Mouse (Mus musculus) liver, embryonic 14.5 days (tissue): Measurements from ENCODE around the gene Mafk.
"Not testable (repeated sequence)": the region's sequence is repeated elsewhere in the genome, so short reads cannot be mapped to it uniquely, and the experiment has no call there.

ENCODE experiments used
- CTCF ChIP-seq: IDR thresholded peaks from 2 replicates; pipeline ENCODE4 v1.5.1; 2016; ENCODE audit warnings: antibody characterized with exemption, low read depth, control low read depth
- EP300 ChIP-seq: IDR thresholded peaks from 2 replicates; pipeline ENCODE4 v1.6.1; 2016; ENCODE audit warnings: antibody characterized with exemption, low read depth

- TF ChIP-seq CTCF, EP300: not testable (repeated sequence)
These were observed 48.7 kb upstream of the Mafk start for GRCm38 (mm10) chr5:139742640-139743039.
